Mouse (Mus musculus): ENCODE results near the gene Atp6v1g1.

Gene Atp6v1g1

GRCm38 (mm10) chr4:63580078-63580477 lies 35.5 kb downstream of the Atp6v1g1 start:
- no peak for DNase-seq (ENCODE audit: low read depth, low spot score)

- DNase-seq (ENCODE audit: low read depth, low spot score): no peak
Measured at GRCm38 (mm10) chr4:63582580-63582979, 38.0 kb downstream of the Atp6v1g1 start.

DNA sequence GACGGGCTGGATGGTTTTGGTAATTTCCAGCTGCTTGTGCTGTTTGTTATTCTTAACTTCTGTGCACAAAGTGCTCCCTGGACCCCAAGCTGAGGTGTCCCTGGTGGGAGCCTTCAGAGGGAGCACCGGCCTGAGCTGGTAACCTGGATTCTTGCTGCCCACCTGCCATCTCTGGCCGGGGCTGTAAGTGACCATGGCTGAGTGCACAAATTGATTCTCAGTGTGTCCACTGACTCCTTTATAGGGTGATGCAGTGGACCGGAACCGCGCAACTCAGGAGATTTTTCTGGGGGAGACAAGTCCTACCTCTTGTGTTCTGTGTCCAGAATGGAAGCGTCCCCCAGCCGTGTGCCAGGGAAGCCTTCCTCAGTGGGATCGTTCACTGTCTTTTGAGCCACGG lies 40.6 kb downstream of the Atp6v1g1 start:
- no peak for DNase-seq (ENCODE audit: low read depth, low spot score)

GRCm38 (mm10) chr4:63586240-63586639 lies 41.7 kb downstream of the Atp6v1g1 start:
- no peak for DNase-seq (ENCODE audit: low read depth, low spot score)

DNA sequence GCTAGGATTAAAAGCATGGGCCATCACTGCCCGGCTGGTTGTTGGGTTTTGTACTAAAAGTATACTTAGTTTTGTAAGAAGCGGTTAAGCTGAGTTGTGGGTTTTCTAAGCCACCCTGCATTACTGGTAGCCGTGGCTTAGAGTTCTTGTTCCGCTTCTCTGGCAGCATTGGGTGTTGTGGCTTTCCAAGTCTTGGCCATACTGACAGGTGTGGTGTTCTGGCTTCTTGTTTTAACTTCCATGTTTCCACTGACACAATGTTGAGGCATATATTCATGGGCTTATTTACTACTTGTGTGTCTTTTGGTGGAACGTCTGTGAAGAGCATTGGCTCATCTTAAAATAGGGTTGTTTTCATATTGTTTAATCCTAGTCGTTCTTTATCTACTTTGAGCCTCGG lies 45.4 kb downstream of the Atp6v1g1 start:
- DNase-seq (ENCODE audit: low read depth, low spot score): no peak

DNA sequence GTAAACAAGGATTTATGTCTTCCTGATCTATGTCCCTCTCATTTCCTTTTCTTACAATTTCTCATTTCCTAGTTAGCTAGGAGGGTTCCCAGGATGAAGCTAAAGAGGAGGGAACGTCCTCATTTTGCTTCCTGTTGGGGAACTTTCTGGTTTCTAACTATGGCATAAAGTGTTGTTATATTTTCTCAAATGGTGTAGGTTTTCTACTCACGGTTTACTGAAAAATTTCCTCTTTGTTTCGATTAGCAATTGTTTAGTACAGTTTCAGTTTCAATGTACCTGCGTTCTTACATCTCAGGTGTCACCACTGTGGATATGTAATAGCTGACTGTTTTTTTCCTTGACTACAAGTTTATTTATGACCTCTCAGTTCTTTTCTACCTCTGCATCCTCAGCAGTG lies 46.0 kb downstream of the Atp6v1g1 start:
- DNase-seq (ENCODE audit: low read depth, low spot score): no peak

DNA sequence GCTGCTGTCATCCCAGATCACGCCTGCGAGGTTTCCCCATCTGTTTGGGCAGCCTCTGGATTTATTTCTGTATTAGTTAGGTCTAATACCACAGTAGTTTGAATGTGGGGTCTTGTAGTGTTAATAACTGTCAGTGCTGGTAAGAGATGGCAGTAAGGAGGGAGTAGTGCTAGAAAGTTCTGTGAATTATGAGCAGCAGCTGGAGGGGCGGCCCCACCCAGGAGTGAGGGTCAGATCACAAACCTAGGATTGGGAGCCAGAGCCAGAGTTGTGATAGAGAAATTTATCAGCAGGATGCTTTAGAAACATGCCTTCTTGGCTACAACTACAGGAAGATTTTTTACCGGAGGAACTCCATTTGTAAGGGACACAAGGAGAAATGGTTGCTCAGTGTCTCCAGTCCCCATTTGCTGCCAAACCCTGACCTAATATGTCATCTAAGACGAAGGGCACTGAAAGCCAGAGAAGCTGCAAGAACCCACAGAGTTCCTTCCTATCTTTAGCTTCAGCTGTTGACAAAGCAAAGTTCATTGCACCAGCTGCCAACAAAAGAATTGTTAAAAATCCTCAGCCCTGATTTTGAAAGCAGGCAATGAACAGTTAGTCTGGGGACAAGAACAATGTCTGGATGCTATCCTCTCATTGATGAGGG lies 50.0 kb downstream of the Atp6v1g1 start:
- DNase-seq (ENCODE audit: low read depth, low spot score): no peak

GRCm38 (mm10) chr4:63595259-63595658 lies 50.7 kb downstream of the Atp6v1g1 start:
- no peak for DNase-seq (ENCODE audit: low read depth, low spot score)

DNA sequence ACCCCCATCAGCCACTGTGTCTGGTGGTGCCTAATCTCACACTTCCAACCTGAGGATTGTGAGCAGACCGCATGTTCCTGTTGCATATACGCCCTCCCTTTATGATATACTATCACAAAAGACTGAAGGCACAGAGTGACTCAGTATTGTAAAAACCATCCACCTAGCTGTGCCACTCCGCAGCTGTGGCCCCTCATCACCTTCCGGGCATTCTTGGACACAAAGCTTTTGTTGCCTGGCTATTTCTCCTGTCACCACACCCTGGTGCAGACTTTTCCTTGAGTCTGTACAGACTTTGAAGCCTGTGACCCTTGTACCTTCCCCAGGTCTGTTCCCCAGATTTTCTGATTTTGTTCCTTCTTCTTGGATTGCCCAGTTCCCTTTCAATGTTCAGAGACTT lies 51.4 kb downstream of the Atp6v1g1 start:
- DNase-seq (ENCODE audit: low read depth, low spot score): no peak

All from telencephalon, adult 2 months (tissue).